Mouse (Mus musculus) limb, embryonic 12.5 days (tissue): ENCODE results near the gene Slc13a3. TPM values are rescaled to one million over a fixed set of nuclear protein-coding genes. Genes with fewer than 3 reads are reported as not detected.

Experiments used
- ATAC-seq: fragments of 200-750 bp; cut with Nextera tagmentation; 2 replicates; pipeline ENCODE4 v1.8.0; 2017; ENCODE audit warnings: low read depth, moderate TSS enrichment; ENCODE audit not compliant: insufficient number of reproducible peaks, insufficient read depth, low FRiP score, low TSS enrichment
- H3K27ac ChIP-seq: fragments of 300-500 bp; sonication (generic); 2 replicates; pipeline ENCODE4 v1.5.1; 2016; ENCODE audit warnings: mild to moderate bottlenecking, moderate library complexity
- H3K27me3 ChIP-seq: fragments of 300-500 bp; sonication (generic); 2 replicates; pipeline ENCODE4 v1.6.1; 2016; ENCODE audit warnings: mild to moderate bottlenecking, moderate library complexity
- H3K36me3 ChIP-seq: fragments of 300-500 bp; sonication (generic); 2 replicates; pipeline ENCODE4 v1.6.1; 2016; ENCODE audit warnings: mild to moderate bottlenecking, moderate library complexity
- H3K4me1 ChIP-seq: fragments of 300-500 bp; sonication (generic); replicated peaks from 2 replicates; pipeline ENCODE4 v1.6.1; 2016
- H3K4me2 ChIP-seq: fragments of 300-500 bp; sonication (generic); 2 replicates; pipeline ENCODE4 v1.6.1; 2016; ENCODE audit warnings: mild to moderate bottlenecking, moderate library complexity
- H3K4me3 ChIP-seq: fragments of 300-500 bp; sonication (generic); replicated peaks from 2 replicates; pipeline ENCODE4 v1.5.1; 2016; ENCODE audit warnings: mild to moderate bottlenecking
- H3K9ac ChIP-seq: fragments of 300-500 bp; sonication (generic); replicated peaks from 2 replicates; pipeline ENCODE4 v1.6.1; 2016; ENCODE audit warnings: mild to moderate bottlenecking, moderate library complexity
- H3K9me3 ChIP-seq: fragments of 300-500 bp; sonication (generic); 2 replicates; pipeline ENCODE4 v1.6.1; 2016; ENCODE audit warnings: mild to moderate bottlenecking, moderate library complexity
- WGBS: fragments of 180-500 bp; shearing (Covaris S2); methylation state at CpG from one replicate; pipeline ENCODE4 v1.1.7; 2016; 5-methylcytosine and 5-hydroxymethylcytosine counted together
- polyA plus RNA-seq: library from polyadenylated mRNA; unstranded; fragments of >200 nt; fragmentation: Nextera tagmentation; extraction: Ambion mirVana; gene quantifications from 2 replicates; pipeline ENCODE4 v1.2.1, GENCODE M21; 2016

The Slc13a3 gene
- polyA plus RNA-seq, 1 experiment from 2014 or later: not detected

- Histone ChIP-seq H3K4me2 (no peak overlapping the region), H3K36me3 (no peaks in the 10 kb centered on the region), H3K27ac (no peak overlapping the region), H3K4me1 (peaks cover 12% of the 10 kb centered on the region), H3K4me3 (no peak overlapping the region), H3K27me3 (peaks cover 51% of the 10 kb centered on the region), H3K9me3 (no peaks in the 10 kb centered on the region), H3K9ac (no peak overlapping the region)
- no peak for ATAC-seq
- WGBS: 86% methylated on average over 6 of the region's 6 CpGs
Observed at GRCm38 (mm10) chr2:165363282-165363681, 109.7 kb downstream of the Slc13a3 start.

DNA sequence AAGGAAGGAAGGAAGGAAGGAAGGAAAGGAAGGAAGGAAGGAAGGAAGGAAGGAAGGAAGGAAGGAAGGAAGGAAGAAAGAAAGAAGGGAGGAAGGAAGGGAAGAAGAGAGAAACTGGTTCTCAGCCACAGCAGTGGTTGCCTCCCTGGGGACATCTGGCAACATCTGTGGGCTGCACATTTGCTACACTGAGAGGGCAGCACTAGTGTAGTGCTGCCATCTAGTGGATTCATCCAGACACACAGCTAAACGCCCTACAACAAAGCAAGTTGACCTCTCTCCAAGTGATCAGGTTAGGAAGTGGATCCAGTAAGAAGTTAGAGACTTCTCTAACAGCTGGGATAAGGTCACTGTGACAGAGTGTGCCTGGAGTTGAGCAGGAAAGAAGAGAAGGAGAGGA lies 112.2 kb downstream of the Slc13a3 start:
- peaks cover 29% of the 10 kb centered on the region for H3K27me3 ChIP-seq
- H3K9me3 ChIP-seq: no peaks in the 10 kb centered on the region
- no peak overlapping the region for H3K4me3 ChIP-seq
- H3K27ac ChIP-seq: no peak overlapping the region
- no peak overlapping the region for H3K9ac ChIP-seq
- no peak overlapping the region for H3K4me2 ChIP-seq
- 0% methylated on average over 1 of the region's 1 CpGs for WGBS
- H3K36me3 ChIP-seq: no peaks in the 10 kb centered on the region
- no peaks in the 10 kb centered on the region for H3K4me1 ChIP-seq
- ATAC-seq: no peak

Other genes with a start within 250 kb of the Slc13a3 start
- 0.90 and 1.9 TPM in 2 replicates for gene Cdh22, start 238.4 kb downstream of the Slc13a3 start, polyA plus RNA-seq
- 47.2 and 48.3 TPM in 2 replicates for gene Slc35c2, start 185.4 kb downstream of the Slc13a3 start, polyA plus RNA-seq
- 83.2 and 88.4 TPM in 2 replicates for gene Elmo2, start 146.8 kb downstream of the Slc13a3 start, polyA plus RNA-seq
- 0.74 and 1.2 TPM in 2 replicates for gene Zfp663, start 104.5 kb downstream of the Slc13a3 start, polyA plus RNA-seq
- gene Zfp334, start 85.0 kb downstream of the Slc13a3 start, polyA plus RNA-seq: 17.4 and 18.4 TPM in 2 replicates
- gene Ocstamp, start 72.8 kb downstream of the Slc13a3 start, polyA plus RNA-seq: not detected in 2 replicates
- 52.3 and 57.7 TPM in 2 replicates for gene Trp53rka, start 20.1 kb upstream of the Slc13a3 start, polyA plus RNA-seq
- gene Slc2a10, start 30.6 kb upstream of the Slc13a3 start, polyA plus RNA-seq: 6.3 and 7.1 TPM in 2 replicates
- gene Eya2, start 121.8 kb upstream of the Slc13a3 start, polyA plus RNA-seq: 9.7 and 11.2 TPM in 2 replicates